ENCODE assay signal across 13 mouse cellular contexts in genomic region chr4:127600919-127601318, GRCm38 (mm10).
DNase-seq lines count a peak whose midpoint lies in the region; ATAC-seq and TF ChIP-seq lines count a peak whose summit lies in the region.
"Had no signal": no experiment of that assay in that cellular context is flagged by ENCODE, and none has a peak within 500 bp of the region (broad histone marks: within the 10 kb centered on the region; RNA-seq: fewer than 3 reads in every experiment).

No protein-coding gene starts in this region.

- no peaks in the 10 kb centered on the region for H3K9me3 ChIP-seq in lung, embryonic 14.5 days (ENCODE audit: low read depth, low read length)
- H3K9me3 ChIP-seq: liver, embryonic 13.5 days had no signal

- no peaks in the 10 kb centered on the region for H3K36me3 ChIP-seq in lung, embryonic 14.5 days (ENCODE audit: insufficient read depth)
- H3K36me3 ChIP-seq: liver, embryonic 13.5 days had no signal

- 56% methylated on average over 8 of the region's 8 CpGs for WGBS in lung, embryonic 14.5 days

- H3K9ac ChIP-seq in lung, embryonic 14.5 days = no peak overlapping the region
- H3K9ac ChIP-seq: liver, embryonic 13.5 days had no signal

- ATAC-seq in lung, embryonic 14.5 days (ENCODE audit: insufficient read depth) = no peak

- H3K4me2 ChIP-seq in lung, embryonic 14.5 days = no peak overlapping the region
- H3K4me2 ChIP-seq: liver, embryonic 13.5 days had no signal

- no peak for TF ChIP-seq CTCF in lung, embryonic 14.5 days (IDR thresholded peaks at IDR 0.05; ENCODE audit: low read depth)

- no peaks in the 10 kb centered on the region for H3K27me3 ChIP-seq in lung, embryonic 14.5 days (ENCODE audit: insufficient read depth, low read length)
- H3K27me3 ChIP-seq: liver, embryonic 13.5 days had no signal

- H3K27ac ChIP-seq in lung, embryonic 14.5 days (ENCODE audit: low read depth) = no peak overlapping the region
- H3K27ac ChIP-seq: liver, embryonic 13.5 days; macrophage; stomach, postnatal 0 days had no signal

- H3K4me3 ChIP-seq in lung, embryonic 14.5 days (ENCODE audit: low read depth, low read length) = no peak overlapping the region
- H3K4me3 ChIP-seq: liver, embryonic 13.5 days had no signal

- peak; percentile 7 for DNase-seq in lung, embryonic 14.5 days
- no peak for DNase-seq in lung, postnatal 25 days (ENCODE audit: low spot score)
- peak; percentile 76 to 87 for DNase-seq in frontal cortex, postnatal 36 days (ENCODE audit: low spot score in 2 of 2)
- DNase-seq in left cerebral cortex, adult 9 months (ENCODE audit: low spot score in 2 of 2) = peak; percentile 71 to 87
- peak; percentile 30 for DNase-seq in right cerebral cortex, postnatal 4 days
- DNase-seq in adrenal gland, postnatal 36 days = no peak
- no peak for DNase-seq in gastrocnemius, postnatal 10 days
- DNase-seq: adrenal gland, postnatal 14 days; cerebellum, adult 18-20 months; kidney, postnatal 4 days; liver, embryonic 13.5 days had no signal

- H3K4me1 ChIP-seq in lung, embryonic 14.5 days (ENCODE audit: insufficient read depth) = no peaks in the 10 kb centered on the region
- H3K4me1 ChIP-seq: liver, embryonic 13.5 days had no signal

Comparison
In these comparisons a context has a peak if more than half of its experiments do, and no peak if none do; other contexts are left out.
1. DNase-seq: peak in lung, embryonic 14.5 days (single experiment), frontal cortex, postnatal 36 days (2 of 2), left cerebral cortex, adult 9 months (2 of 2) and right cerebral cortex, postnatal 4 days (single experiment); none in lung, postnatal 25 days (single experiment), adrenal gland, postnatal 36 days (0 of 2) and gastrocnemius, postnatal 10 days (single experiment).